ENCODE assay signal across 41 mouse cellular contexts in the genomic region with DNA sequence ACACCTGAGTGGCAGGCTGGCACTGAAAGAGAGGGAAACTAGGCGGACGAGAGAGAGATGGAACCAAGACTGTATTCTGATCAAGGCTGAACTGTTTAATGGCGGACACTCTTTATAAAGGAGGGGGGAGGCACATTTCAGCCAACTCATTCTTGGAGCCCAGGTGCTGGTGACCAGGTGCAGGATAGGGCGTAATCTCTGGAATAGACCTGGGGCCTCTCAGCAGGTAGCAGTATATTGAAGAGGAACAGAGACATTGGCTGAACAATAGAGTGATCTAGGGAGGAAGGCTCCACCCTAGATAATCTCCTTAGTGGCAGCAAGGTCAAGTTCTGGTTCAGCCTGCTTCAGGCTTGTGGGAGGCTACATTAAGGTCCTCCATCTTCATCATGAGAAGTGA. TPM values are rescaled to one million over a fixed set of nuclear protein-coding genes. Genes with fewer than 3 reads are reported as not detected.
"Had no signal": no experiment of that assay in that cellular context is flagged by ENCODE, and none has a peak within 500 bp of the region (broad histone marks: within the 10 kb centered on the region; RNA-seq: fewer than 3 reads in every experiment).

No protein-coding gene starts in this region.

- ATAC-seq: hindbrain, embryonic 16.5 days; inflammation-experienced regulatory T-cells, adult 6 months; intestine, embryonic 15.5 days; intestine, postnatal 0 days; liver, postnatal 0 days had no signal

- H3K27ac ChIP-seq: heart, embryonic 10.5 days; hindbrain, embryonic 14.5 days; intestine, embryonic 15.5 days; limb, embryonic 10.5 days; limb, embryonic 12.5 days; liver, embryonic 13.5 days; liver, embryonic 15.5 days had no signal

- DNase-seq: gastrocnemius, postnatal 14 days; gastrocnemius, postnatal 36 days; heart, adult 18-20 months; heart, postnatal 10 days; kidney, adult 18-20 months; kidney, adult 8-10 months; kidney, postnatal 10 days; kidney, postnatal 4 days; layer of hippocampus, adult 9-11 months; layer of hippocampus, postnatal 36 days; liver; liver, embryonic 13.5 days; liver, postnatal 0 days had no signal

- H3K9ac ChIP-seq: heart, embryonic 12.5 days; hindbrain, embryonic 14.5 days; intestine, embryonic 15.5 days; limb, embryonic 12.5 days; liver, embryonic 13.5 days; liver, embryonic 15.5 days; liver, postnatal 0 days had no signal

- H3K27me3 ChIP-seq: heart, embryonic 12.5 days; intestine, embryonic 15.5 days; limb, embryonic 12.5 days; liver, embryonic 13.5 days; liver, embryonic 15.5 days had no signal

- H3K36me3 ChIP-seq: heart, embryonic 10.5 days; heart, embryonic 12.5 days; intestine, embryonic 15.5 days; limb, embryonic 10.5 days; limb, embryonic 12.5 days; liver, embryonic 13.5 days; liver, embryonic 15.5 days had no signal

- H3K4me3 ChIP-seq: heart, embryonic 10.5 days; heart, embryonic 12.5 days; intestine, embryonic 15.5 days; limb, embryonic 10.5 days; limb, embryonic 12.5 days; liver, embryonic 13.5 days; liver, embryonic 15.5 days had no signal

- H3K4me2 ChIP-seq: heart, embryonic 12.5 days; hindbrain, embryonic 14.5 days; intestine, embryonic 15.5 days; limb, embryonic 12.5 days; liver, embryonic 11.5 days; liver, embryonic 13.5 days; liver, embryonic 15.5 days had no signal

- H3K4me1 ChIP-seq: heart, embryonic 10.5 days; heart, embryonic 12.5 days; intestine, embryonic 15.5 days; limb, embryonic 10.5 days; limb, embryonic 12.5 days; liver, embryonic 13.5 days; liver, embryonic 15.5 days had no signal

- H3K9me3 ChIP-seq: intestine, embryonic 15.5 days; limb, embryonic 10.5 days; liver, embryonic 15.5 days had no signal

RNA-seq across cellular contexts. Expression of gene Tas2r130, which starts 25.9 kb away (rescaled TPM):
- total RNA-seq: gastrocnemius, adult 18-20 months; gastrocnemius, adult 8-10 months; gastrocnemius, postnatal 14 days; gastrocnemius, postnatal 36 days; heart, adult 18-20 months; heart, adult 8-10 months; heart, postnatal 10 days; heart, postnatal 25 days; hematopoietic stem cell, adult 5-6 weeks; layer of hippocampus, adult 8-10 months; layer of hippocampus, postnatal 14 days; layer of hippocampus, postnatal 36 days; left cerebral cortex, adult 18-20 months; left cerebral cortex, postnatal 14 days; left cerebral cortex, postnatal 36 days had no signal
- polyA plus RNA-seq: gonadal fat pad, adult 2 months; heart, embryonic 10.5 days; heart, embryonic 12.5 days; heart, embryonic 14.5 days; heart, embryonic 16.5 days; hindbrain, embryonic 11.5 days; hindbrain, embryonic 14.5 days; hindbrain, embryonic 16.5 days; inflammation-experienced regulatory T-cells, adult 6 months; intestine, embryonic 15.5 days; intestine, postnatal 0 days; kidney, embryonic 14.5 days; kidney, embryonic 16.5 days; limb, embryonic 10.5 days; limb, embryonic 12.5 days; limb, embryonic 14.5 days; liver, embryonic 11.5 days; liver, embryonic 13.5 days; liver, embryonic 15.5 days; liver, postnatal 0 days had no signal

RNA-seq across cellular contexts. Expression of gene Tas2r107, which starts 55.1 kb away (rescaled TPM):
- total RNA-seq: gastrocnemius, adult 18-20 months; gastrocnemius, adult 8-10 months; gastrocnemius, postnatal 14 days; gastrocnemius, postnatal 36 days; heart, adult 18-20 months; heart, adult 8-10 months; heart, postnatal 10 days; heart, postnatal 25 days; hematopoietic stem cell, adult 5-6 weeks; layer of hippocampus, adult 8-10 months; layer of hippocampus, postnatal 14 days; layer of hippocampus, postnatal 36 days; left cerebral cortex, adult 18-20 months; left cerebral cortex, postnatal 14 days; left cerebral cortex, postnatal 36 days had no signal
- polyA plus RNA-seq: gonadal fat pad, adult 2 months; heart, embryonic 10.5 days; heart, embryonic 12.5 days; heart, embryonic 14.5 days; heart, embryonic 16.5 days; hindbrain, embryonic 11.5 days; hindbrain, embryonic 14.5 days; hindbrain, embryonic 16.5 days; inflammation-experienced regulatory T-cells, adult 6 months; intestine, embryonic 15.5 days; intestine, postnatal 0 days; kidney, embryonic 14.5 days; kidney, embryonic 16.5 days; limb, embryonic 10.5 days; limb, embryonic 12.5 days; limb, embryonic 14.5 days; liver, embryonic 11.5 days; liver, embryonic 13.5 days; liver, embryonic 15.5 days; liver, postnatal 0 days had no signal
